Mouse (Mus musculus) lung, postnatal 0 days (tissue): Measurements from ENCODE around the gene Tcp11l2. TPM values are rescaled to one million over a fixed set of nuclear protein-coding genes. Genes with fewer than 3 reads are reported as not detected.

ENCODE experiments used
- ATAC-seq: fragments of 200-750 bp; cut with Nextera tagmentation; 2 replicates; pipeline ENCODE4 v1.8.0; 2017; ENCODE audit warnings: moderate library complexity
- DNase-seq: peaks from one replicate; pipeline ENCODE4 v3.0.0-alpha.2; 2016; ENCODE audit warnings: low spot score
- H3K27ac ChIP-seq: fragments of 300-500 bp; sonication (generic); 2 replicates; pipeline ENCODE4 v1.5.1; 2014; ENCODE audit warnings: antibody characterized with exemption, mild to moderate bottlenecking, low read length, mixed read lengths
- H3K27me3 ChIP-seq: fragments of 300-500 bp; sonication (generic); replicated peaks from 2 replicates; pipeline ENCODE4 v1.6.1; 2014; ENCODE audit warnings: low read length, mixed read lengths; ENCODE audit not compliant: insufficient read depth
- H3K36me3 ChIP-seq: fragments of 300-500 bp; sonication (generic); 2 replicates; pipeline ENCODE4 v1.6.1; 2014; ENCODE audit warnings: low read length, mixed read lengths; ENCODE audit not compliant: insufficient read depth
- H3K4me1 ChIP-seq: fragments of 300-500 bp; sonication (generic); 2 replicates; pipeline ENCODE4 v1.6.1; 2014; ENCODE audit warnings: antibody characterized with exemption, low read depth, low read length, mixed read lengths; ENCODE audit not compliant: insufficient read depth
- H3K4me2 ChIP-seq: fragments of 300-500 bp; sonication (generic); replicated peaks from 2 replicates; pipeline ENCODE4 v1.6.1; 2014; ENCODE audit warnings: low read depth, mild to moderate bottlenecking, low read length, moderate library complexity, mixed read lengths
- H3K4me3 ChIP-seq: fragments of 300-500 bp; sonication (generic); 2 replicates; pipeline ENCODE4 v1.5.1; 2014; ENCODE audit warnings: low read depth, low read length
- H3K9ac ChIP-seq: fragments of 300-500 bp; sonication (generic); replicated peaks from 2 replicates; pipeline ENCODE4 v1.6.1; 2014; ENCODE audit warnings: low read depth, mild to moderate bottlenecking
- H3K9me3 ChIP-seq: fragments of 300-500 bp; sonication (generic); 2 replicates; pipeline ENCODE4 v1.6.1; 2016; ENCODE audit warnings: low read length, mixed read lengths
- CTCF ChIP-seq: IDR thresholded peaks from 2 replicates; pipeline ENCODE4 v1.5.1; 2016; ENCODE audit warnings: antibody characterized with exemption, mild to moderate bottlenecking
- EP300 ChIP-seq: IDR thresholded peaks from 2 replicates; pipeline ENCODE4 v1.6.1; 2016; ENCODE audit warnings: antibody characterized with exemption, mild to moderate bottlenecking, control low read depth
- WGBS: fragments of 180-500 bp; shearing (Covaris S2); extraction: QIAGEN DNeasy Blood & Tissue Kit; methylation state at CpG from one replicate; pipeline ENCODE4 v1.1.7; 2014; 5-methylcytosine and 5-hydroxymethylcytosine counted together
- polyA plus RNA-seq: library from polyadenylated mRNA; unstranded; fragments of >200 nt; fragmentation: Nextera tagmentation; extraction: Ambion mirVana; gene quantifications from 2 replicates; pipeline ENCODE4 v1.2.1, GENCODE M21; 2015

Gene Tcp11l2
- polyA plus RNA-seq, 1 experiment from 2014 or later: 73.8 TPM

GRCm38 (mm10) chr10:84615076-84615475 is 38.6 kb downstream of the Tcp11l2 start:
- Histone ChIP-seq H3K4me1 (peaks cover 4% of the 10 kb centered on the region; the same call in 1 of the 2 replicates), H3K27ac (no peak overlapping the region), H3K9ac (no peak overlapping the region), H3K4me2 (no peak overlapping the region), H3K9me3 (no peaks in the 10 kb centered on the region), H3K4me3 (no peak overlapping the region), H3K27me3 (no peaks in the 10 kb centered on the region), H3K36me3 (peaks cover 16% of the 10 kb centered on the region; the same call in 1 of the 2 replicates)
- 70% methylated on average over 3 of the region's 3 CpGs for WGBS
- ATAC-seq: no peak
- no peak for DNase-seq
- TF ChIP-seq EP300: no peak
- TF ChIP-seq CTCF: no peak

DNA sequence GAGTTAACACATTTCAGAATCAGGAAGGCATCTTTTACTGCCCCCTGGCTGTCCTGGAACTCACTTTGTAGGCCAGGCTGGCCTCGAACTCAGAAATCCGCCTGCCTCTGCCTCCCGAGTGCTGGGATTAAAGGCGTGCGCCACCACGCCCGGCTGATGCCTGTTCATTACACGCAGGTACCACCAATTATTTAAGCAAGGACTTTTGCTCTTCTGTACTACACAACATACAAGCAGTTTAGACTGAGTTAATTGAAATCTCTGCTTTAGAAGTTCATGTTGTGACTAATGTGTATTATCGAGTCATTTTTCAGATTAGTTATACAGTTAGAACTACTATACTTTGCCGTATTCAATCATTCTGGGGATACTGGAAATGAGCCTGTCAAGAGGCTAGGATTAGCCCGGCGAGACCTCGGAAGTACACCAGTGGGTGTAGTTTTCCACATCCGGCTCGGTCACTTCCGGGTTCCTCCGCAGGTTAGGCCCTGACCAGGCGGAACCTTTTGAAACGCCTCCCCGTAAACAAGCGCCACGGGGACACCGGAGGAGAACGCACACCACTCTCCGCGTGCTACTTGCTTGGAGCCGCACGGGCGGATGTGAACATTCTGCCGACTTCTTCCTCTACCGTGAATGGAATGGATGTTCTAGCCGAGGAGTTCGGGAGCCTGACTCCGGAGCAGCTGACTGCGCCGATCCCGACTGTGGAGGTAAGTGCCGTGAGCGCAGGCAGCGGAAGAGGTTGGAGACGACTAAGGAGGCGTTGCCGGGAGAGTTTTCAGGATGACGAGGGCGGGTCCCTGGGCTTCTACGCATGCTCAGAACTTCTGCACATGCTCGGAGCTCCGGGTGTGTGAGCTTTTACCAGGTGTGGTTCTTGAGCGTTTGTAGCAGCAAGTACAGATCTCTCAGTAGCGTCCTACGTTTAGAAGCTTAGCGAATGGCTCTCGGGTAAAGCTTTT is 45.7 kb downstream of the Tcp11l2 start, which contains the start of gene Polr3b:
Polr3b (plus strand) TSS at position 467 of the 965 bp plus-strand sequence.
- WGBS: 7% methylated on average over 53 of the region's 53 CpGs
- Histone ChIP-seq H3K4me1 (no peaks in the 10 kb centered on the region), H3K27me3 (no peaks in the 10 kb centered on the region), H3K9me3 (no peaks in the 10 kb centered on the region), H3K36me3 (0 out of 2 replicates have a peak, but pooled peaks cover 3% of the 10 kb centered on the region), H3K9ac (peak within 1 kb of the TSS; percentile 38; the same call in 1 of the 2 replicates), H3K27ac (peak within 1 kb of the TSS; percentile 96), H3K4me2 (peak within 1 kb of the TSS; percentile 69), H3K4me3 (peak within 1 kb of the TSS; percentile 67)
- TF ChIP-seq EP300 (no peak; the same call in none of the 2 replicates), CTCF (peak; percentile 17; the same call in 1 of the 2 replicates)
- peak; percentile 98 for ATAC-seq
- peak; percentile 97 for DNase-seq

DNA sequence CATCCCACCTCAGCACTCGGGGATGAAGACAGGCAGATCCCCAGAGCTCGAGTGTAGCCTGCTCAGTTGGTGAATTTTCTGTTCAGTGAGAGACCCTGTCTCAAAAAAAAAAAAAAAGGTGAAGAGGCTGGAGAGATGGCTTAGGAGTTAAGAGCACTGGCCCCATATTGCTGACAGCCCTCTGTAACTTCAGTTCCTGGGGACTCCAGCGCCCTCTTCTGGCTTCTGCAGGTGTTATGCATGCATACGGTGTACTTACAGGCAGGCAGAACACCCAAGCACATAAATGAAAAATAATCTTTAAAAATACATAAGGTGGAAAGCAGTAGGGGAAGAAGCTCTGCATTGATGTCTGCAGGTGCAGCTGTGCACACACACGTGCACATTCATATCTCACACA is 54.8 kb downstream of the Tcp11l2 start:
- Histone ChIP-seq H3K36me3 (peaks cover 11% of the 10 kb centered on the region), H3K27me3 (no peaks in the 10 kb centered on the region), H3K4me3 (no peak overlapping the region), H3K4me2 (no peak overlapping the region), H3K27ac (no peak overlapping the region), H3K9ac (no peak overlapping the region), H3K4me1 (no peaks in the 10 kb centered on the region), H3K9me3 (no peaks in the 10 kb centered on the region)
- TF ChIP-seq CTCF (peak; percentile 68), EP300 (no peak)
- DNase-seq (peak; percentile 56), ATAC-seq (no peak)
- 63% methylated on average over 5 of the region's 5 CpGs for WGBS

DNA sequence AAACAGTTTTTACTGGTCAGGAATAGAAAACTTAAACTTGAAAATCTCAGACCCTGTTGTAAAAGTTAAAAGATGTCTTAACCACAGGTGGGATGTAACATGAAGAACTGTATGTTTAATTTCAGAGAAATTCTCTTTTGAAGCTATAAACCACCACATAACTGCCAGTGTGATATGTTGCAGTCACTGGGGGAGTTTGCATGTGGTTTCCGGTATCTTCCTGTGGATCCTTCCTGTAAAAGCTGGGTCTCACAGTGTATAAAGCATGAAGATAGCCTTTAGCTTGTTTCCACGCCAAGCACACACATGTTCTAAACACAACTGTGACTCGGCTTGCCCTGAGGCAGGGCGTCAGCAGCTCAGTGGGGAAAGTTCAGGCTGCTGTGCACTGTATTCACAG is 55.6 kb downstream of the Tcp11l2 start:
- ATAC-seq: no peak
- no peaks in the 10 kb centered on the region for H3K9me3 ChIP-seq
- no peak overlapping the region for H3K27ac ChIP-seq
- 94% methylated on average over 4 of the region's 4 CpGs for WGBS
- no peaks in the 10 kb centered on the region for H3K4me1 ChIP-seq
- no peak overlapping the region for H3K4me2 ChIP-seq
- DNase-seq: no peak
- no peak overlapping the region for H3K4me3 ChIP-seq
- peaks cover 11% of the 10 kb centered on the region for H3K36me3 ChIP-seq
- TF ChIP-seq EP300: no peak
- TF ChIP-seq CTCF: no peak
- no peaks in the 10 kb centered on the region for H3K27me3 ChIP-seq
- H3K9ac ChIP-seq: no peak overlapping the region

GRCm38 (mm10) chr10:84636656-84637055 is 60.2 kb downstream of the Tcp11l2 start:
- TF ChIP-seq CTCF (no peak), EP300 (no peak)

GRCm38 (mm10) chr10:84638382-84638781 is 62.0 kb downstream of the Tcp11l2 start:
- TF ChIP-seq CTCF (no peak), EP300 (no peak)
- Histone ChIP-seq H3K27me3 (no peaks in the 10 kb centered on the region), H3K27ac (no peak overlapping the region), H3K36me3 (0 out of 2 replicates have a peak, but pooled peaks cover 5% of the 10 kb centered on the region), H3K9me3 (no peaks in the 10 kb centered on the region), H3K4me1 (no peaks in the 10 kb centered on the region), H3K4me2 (no peak overlapping the region), H3K9ac (no peak overlapping the region), H3K4me3 (no peak overlapping the region)
- 85% methylated on average over 4 of the region's 4 CpGs for WGBS
- ATAC-seq (no peak), DNase-seq (no peak)

More at GRCm38 (mm10) chr10:84636656-84637055, 60.2 kb downstream of the Tcp11l2 start:
- Histone ChIP-seq H3K27ac (no peak overlapping the region), H3K4me1 (no peaks in the 10 kb centered on the region), H3K9me3 (no peaks in the 10 kb centered on the region), H3K27me3 (no peaks in the 10 kb centered on the region), H3K4me2 (no peak overlapping the region), H3K36me3 (peaks cover 12% of the 10 kb centered on the region), H3K9ac (no peak overlapping the region), H3K4me3 (no peak overlapping the region)
- ATAC-seq (no peak), DNase-seq (no peak)
- 90% methylated on average over 10 of the region's 10 CpGs for WGBS
